ENCODE assay signal across 8 mouse cellular contexts in the genomic region with DNA sequence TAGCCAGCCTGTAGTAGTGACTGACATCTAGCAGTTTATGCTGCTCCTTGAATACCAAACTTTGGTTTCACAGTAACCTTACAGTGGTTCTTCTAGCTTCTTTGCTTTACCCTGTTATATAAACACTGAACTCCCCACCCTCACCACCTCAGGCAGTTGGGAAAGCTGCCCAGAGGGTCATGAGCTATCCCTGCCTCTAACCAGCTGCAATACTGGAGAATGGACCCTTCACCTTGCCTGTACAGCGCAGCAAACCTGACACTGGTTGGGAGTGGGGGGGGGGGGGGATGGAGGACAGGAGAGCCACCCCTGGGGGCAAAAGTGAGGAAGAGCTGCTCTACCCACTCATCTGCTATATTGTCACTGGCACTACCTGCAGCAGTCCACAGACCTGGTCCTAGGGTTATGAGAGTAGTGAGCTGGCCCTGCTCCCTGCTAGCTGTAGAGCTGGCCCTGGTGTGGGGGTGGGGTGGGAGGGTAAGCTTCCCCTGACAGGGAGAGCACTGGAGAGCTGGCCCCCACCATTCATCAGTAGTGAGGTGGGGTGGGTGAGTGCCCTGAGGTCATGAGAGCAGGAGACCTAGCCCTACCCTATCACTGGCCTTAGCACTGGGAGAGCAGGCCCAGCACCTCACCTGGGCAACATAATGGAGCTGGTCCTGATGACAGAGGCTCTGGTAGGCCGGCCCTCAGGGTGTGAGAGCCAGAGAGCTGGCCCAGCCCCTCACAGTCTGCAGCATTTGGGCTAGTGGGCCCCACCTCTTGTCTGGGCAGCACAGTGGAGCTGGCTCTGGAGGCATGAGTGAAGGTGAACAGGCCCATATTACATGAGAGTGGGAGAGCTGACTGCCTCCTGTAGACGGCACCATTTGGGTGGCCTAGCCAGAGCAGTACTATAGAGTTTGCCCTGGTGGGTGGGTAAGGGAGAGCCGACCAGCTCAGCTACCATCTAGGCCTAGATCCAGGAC. TPM values are rescaled to one million over a fixed set of nuclear protein-coding genes. Genes with fewer than 3 reads are reported as not detected.
DNase-seq lines count a peak whose midpoint lies in the region; ATAC-seq lines count a peak whose summit lies in the region.

No protein-coding gene starts in this region.

- 71% methylated on average over 4 of the region's 4 CpGs for WGBS in forebrain, embryonic 10.5 days
- WGBS in kidney, embryonic 14.5 days = 63% methylated on average over 4 of the region's 4 CpGs

- H3K27ac ChIP-seq in forebrain, embryonic 10.5 days = no peak overlapping the region
- H3K27ac ChIP-seq in kidney, embryonic 14.5 days (ENCODE audit: low read depth, low read length) = no peak overlapping the region

- no peak overlapping the region for H3K4me3 ChIP-seq in forebrain, embryonic 10.5 days
- no peak overlapping the region for H3K4me3 ChIP-seq in kidney, embryonic 14.5 days (ENCODE audit: low read length)

- H3K4me1 ChIP-seq in forebrain, embryonic 10.5 days = peaks cover 5% of the 10 kb centered on the region; the same call in 1 of the 2 replicates
- no peaks in the 10 kb centered on the region for H3K4me1 ChIP-seq in kidney, embryonic 14.5 days (ENCODE audit: control insufficient read depth, insufficient read depth, low read length)

- no peaks in the 10 kb centered on the region for H3K9me3 ChIP-seq in forebrain, embryonic 10.5 days
- no peaks in the 10 kb centered on the region for H3K9me3 ChIP-seq in kidney, embryonic 14.5 days (ENCODE audit: control insufficient read depth, low read length)

- no peak overlapping the region for H3K4me2 ChIP-seq in kidney, embryonic 14.5 days (replicated peaks; ENCODE audit: low read depth, low read length)

- ATAC-seq in kidney, embryonic 14.5 days (ENCODE audit: low FRiP score, low TSS enrichment) = peak; percentile 81
- no peak for ATAC-seq in inflammation-experienced regulatory T-cells, adult 6 months

- peaks cover 75% of the 10 kb centered on the region for H3K36me3 ChIP-seq in forebrain, embryonic 10.5 days (replicated peaks)
- peaks cover 29% of the 10 kb centered on the region for H3K36me3 ChIP-seq in kidney, embryonic 14.5 days (ENCODE audit: control insufficient read depth, insufficient read depth, low read length)

- peak; percentile 71 for DNase-seq in kidney, adult 11 months
- no peak for DNase-seq in kidney, postnatal 10 days
- DNase-seq in forebrain, embryonic 10.5 days (ENCODE audit: extremely low spot score, low spot score) = peak; percentile 18
- DNase-seq in mesoderm, embryonic 11.5 days (ENCODE audit: low read depth, low spot score) = peak; percentile 12
- DNase-seq in thymus, postnatal 14 days = no peak
- DNase-seq in layer of hippocampus, adult 18-20 months (ENCODE audit: low spot score in 2 of 2) = no peak

- H3K9ac ChIP-seq in kidney, embryonic 14.5 days (ENCODE audit: low read depth, low read length) = no peak overlapping the region

- no peaks in the 10 kb centered on the region for H3K27me3 ChIP-seq in forebrain, embryonic 10.5 days (ENCODE audit: poor library complexity, severe bottlenecking)
- H3K27me3 ChIP-seq in kidney, embryonic 14.5 days (ENCODE audit: control insufficient read depth, insufficient read depth, low read length) = no peaks in the 10 kb centered on the region

RNA-seq across cellular contexts. Expression of a gene that starts 14.9 kb away (rescaled TPM):
- polyA plus RNA-seq in forebrain, embryonic 10.5 days (2016; fragmentation: Nextera tagmentation; extraction: Ambion mirVana) = 61.7 TPM in 2 replicates
- polyA plus RNA-seq in kidney, embryonic 14.5 days (2014; fragmentation: Nextera tagmentation; extraction: Ambion mirVana) = 81.8 and 91.6 TPM in 2 replicates
- polyA plus RNA-seq in inflammation-experienced regulatory T-cells, adult 6 months (2017; shearing (Covaris generic)) = 10 to 100 TPM; 55.2 to 89.6 (median 75.2) TPM
- total RNA-seq in layer of hippocampus, adult 18-20 months (2021) = 100 to 1,000 TPM; 119 to 124 TPM

RNA-seq across cellular contexts. Expression of a gene that starts 15.0 kb away (rescaled TPM):
- polyA plus RNA-seq in forebrain, embryonic 10.5 days (2016; fragmentation: Nextera tagmentation; extraction: Ambion mirVana) = 11.4 TPM in 2 replicates
- 35.3 and 41.5 TPM in 2 replicates for polyA plus RNA-seq in kidney, embryonic 14.5 days (2014; fragmentation: Nextera tagmentation; extraction: Ambion mirVana)
- 10 to 100 TPM; 40.8 to 54.9 (median 47.8) TPM for polyA plus RNA-seq in inflammation-experienced regulatory T-cells, adult 6 months (2017; shearing (Covaris generic))
- total RNA-seq in layer of hippocampus, adult 18-20 months (2021) = 100 to 1,000 TPM; 136 to 142 TPM

RNA-seq across cellular contexts. Expression of a gene that starts 15.1 kb away (rescaled TPM):
- polyA plus RNA-seq in forebrain, embryonic 10.5 days (2016; fragmentation: Nextera tagmentation; extraction: Ambion mirVana) = 80.2 and 82.4 TPM in 2 replicates
- 68.8 and 79.9 TPM in 2 replicates for polyA plus RNA-seq in kidney, embryonic 14.5 days (2014; fragmentation: Nextera tagmentation; extraction: Ambion mirVana)
- polyA plus RNA-seq in inflammation-experienced regulatory T-cells, adult 6 months (2017; shearing (Covaris generic)) = 10 to 100 TPM; 18.5 to 22.5 (median 21.3) TPM
- total RNA-seq in layer of hippocampus, adult 18-20 months (2021) = 10 to 100 TPM; 19.5 to 20.1 TPM

RNA-seq across cellular contexts. Expression of a gene that starts 28.5 kb away (rescaled TPM):
- 0.17 and 0.43 TPM in 2 replicates for polyA plus RNA-seq in forebrain, embryonic 10.5 days (2016; fragmentation: Nextera tagmentation; extraction: Ambion mirVana)
- polyA plus RNA-seq in kidney, embryonic 14.5 days (2014; fragmentation: Nextera tagmentation; extraction: Ambion mirVana) = 0.29 and 0.64 TPM in 2 replicates
- polyA plus RNA-seq in inflammation-experienced regulatory T-cells, adult 6 months (2017; shearing (Covaris generic)) = under 1 TPM in 2 of 3 experiments, not detected in 1; 0.34 to 0.41 TPM
- 10 to 100 TPM; 24.6 to 26.1 TPM for total RNA-seq in layer of hippocampus, adult 18-20 months (2021)

RNA-seq across cellular contexts. Expression of a gene that starts 54.7 kb away (rescaled TPM):
- polyA plus RNA-seq in forebrain, embryonic 10.5 days (2016; fragmentation: Nextera tagmentation; extraction: Ambion mirVana) = 208 TPM in 2 replicates
- 134 and 174 TPM in 2 replicates for polyA plus RNA-seq in kidney, embryonic 14.5 days (2014; fragmentation: Nextera tagmentation; extraction: Ambion mirVana)
- polyA plus RNA-seq in inflammation-experienced regulatory T-cells, adult 6 months (2017; shearing (Covaris generic)) = 100 to 1,000 TPM in 1 of 3 experiments, 10 to 100 TPM in 2; 25.5 to 101 (median 26.7) TPM
- 1 to 10 TPM; 2.2 to 3.0 TPM for total RNA-seq in layer of hippocampus, adult 18-20 months (2021)

Comparison
In these comparisons a context has a peak if more than half of its experiments do, and no peak if none do; other contexts are left out.
1. DNase-seq: peak in kidney, adult 11 months (single experiment), forebrain, embryonic 10.5 days (single experiment) and mesoderm, embryonic 11.5 days (single experiment); none in kidney, postnatal 10 days (single experiment), thymus, postnatal 14 days (single experiment) and layer of hippocampus, adult 18-20 months (0 of 2).